Mouse (Mus musculus): ENCODE results near the gene Dennd4a. TPM values are rescaled to one million over a fixed set of nuclear protein-coding genes. Genes with fewer than 3 reads are reported as not detected.
A peak's percentile ranks its signal among the peaks of the same experiment; 100 is the strongest.
"Not testable (repeated sequence)": the region's sequence is repeated elsewhere in the genome, so short reads cannot be mapped to it uniquely, and the experiment has no call there.

The Dennd4a gene
- total RNA-seq, 4 experiments from 2014 or later = 15.1 to 42.4 (median 29.1) TPM

GRCm38 (mm10) chr9:64812475-64812860, 1.3 kb downstream of the Dennd4a start:
- no peak for DNase-seq

- no peak for DNase-seq
Observed at GRCm38 (mm10) chr9:64814273-64814672, 3.1 kb downstream of the Dennd4a start.

- not testable (repeated sequence) for DNase-seq
Observed at GRCm38 (mm10) chr9:64819686-64820085, 8.5 kb downstream of the Dennd4a start.

GRCm38 (mm10) chr9:64820086-64820795, 9.1 kb downstream of the Dennd4a start:
- DNase-seq = no peak

GRCm38 (mm10) chr9:64822235-64822634, 11.1 kb downstream of the Dennd4a start:
- DNase-seq = no peak

- no peak for DNase-seq
Observed at GRCm38 (mm10) chr9:64824389-64825008, 13.4 kb downstream of the Dennd4a start.

GRCm38 (mm10) chr9:64830092-64830618, 19.0 kb downstream of the Dennd4a start:
- DNase-seq = no peak

- DNase-seq = no peak
Observed at GRCm38 (mm10) chr9:64830641-64831040, 19.5 kb downstream of the Dennd4a start.

- DNase-seq = no peak
Observed at GRCm38 (mm10) chr9:64831760-64832159, 20.6 kb downstream of the Dennd4a start.

- no peak for DNase-seq
Observed at GRCm38 (mm10) chr9:64834418-64834817, 23.3 kb downstream of the Dennd4a start.

- DNase-seq = no peak
Observed at GRCm38 (mm10) chr9:64845355-64845754, 34.2 kb downstream of the Dennd4a start.

GRCm38 (mm10) chr9:64849548-64849947, 38.4 kb downstream of the Dennd4a start:
- DNase-seq = no peak

- no peak for DNase-seq
Observed at GRCm38 (mm10) chr9:64860083-64860482, 48.9 kb downstream of the Dennd4a start.

- no peak for DNase-seq
Observed at GRCm38 (mm10) chr9:64862687-64863086, 51.5 kb downstream of the Dennd4a start.

- DNase-seq = no peak
Observed at GRCm38 (mm10) chr9:64886008-64886407, 74.9 kb downstream of the Dennd4a start.

- no peak for DNase-seq
Observed at GRCm38 (mm10) chr9:64896605-64897004, 85.5 kb downstream of the Dennd4a start.

- DNase-seq = no peak
Observed at GRCm38 (mm10) chr9:64902866-64903265, 91.7 kb downstream of the Dennd4a start.

GRCm38 (mm10) chr9:64903386-64903785, 92.2 kb downstream of the Dennd4a start:
- peak; percentile 51 for DNase-seq

- no peak for DNase-seq
Observed at GRCm38 (mm10) chr9:64904917-64905640, 93.9 kb downstream of the Dennd4a start.

- DNase-seq = no peak
Observed at GRCm38 (mm10) chr9:64907441-64907840, 96.3 kb downstream of the Dennd4a start.

- DNase-seq = no peak
Observed at GRCm38 (mm10) chr9:64913406-64913805, 102.3 kb downstream of the Dennd4a start.

GRCm38 (mm10) chr9:64913973-64914372, 102.8 kb downstream of the Dennd4a start:
- DNase-seq = no peak

- DNase-seq = no peak
Observed at GRCm38 (mm10) chr9:64914629-64915028, 103.5 kb downstream of the Dennd4a start.

Data from adrenal gland, adult 8-10 months (tissue).